Mouse (Mus musculus) liver, embryonic 11.5 days (tissue): ENCODE results near the gene Mef2d. TPM values are rescaled to one million over a fixed set of nuclear protein-coding genes. Genes with fewer than 3 reads are reported as not detected.

Source experiments
- ATAC-seq: fragments of 200-750 bp; cut with Nextera tagmentation; replicated peaks from 2 replicates; pipeline ENCODE4 v1.8.0; 2017; ENCODE audit warnings: moderate number of reproducible peaks, mild to moderate bottlenecking, moderate TSS enrichment, moderate library complexity; ENCODE audit not compliant: low FRiP score
- DNase-seq: peaks from one replicate; pipeline ENCODE4 v3.0.0-alpha.2; 2017; ENCODE audit warnings: low spot score
- H3K27ac ChIP-seq: fragments of 300-500 bp; sonication (generic); 2 replicates; pipeline ENCODE4 v1.5.1; 2014; ENCODE audit warnings: mild to moderate bottlenecking, low read depth, low read length, control low read depth
- H3K27me3 ChIP-seq: fragments of 300-500 bp; sonication (generic); replicated peaks from 2 replicates; pipeline ENCODE4 v1.6.1; 2014; ENCODE audit warnings: low read length, mixed read lengths; ENCODE audit not compliant: control insufficient read depth, insufficient read depth
- H3K36me3 ChIP-seq: fragments of 300-500 bp; sonication (generic); 2 replicates; pipeline ENCODE4 v1.6.1; 2014; ENCODE audit warnings: mild to moderate bottlenecking, low read length, moderate library complexity, mixed read lengths; ENCODE audit not compliant: control insufficient read depth, insufficient read depth
- H3K4me1 ChIP-seq: fragments of 300-500 bp; sonication (generic); replicated peaks from 2 replicates; pipeline ENCODE4 v1.6.1; 2014; ENCODE audit warnings: low read length, mixed read lengths; ENCODE audit not compliant: control insufficient read depth, insufficient read depth
- H3K4me2 ChIP-seq: fragments of 300-500 bp; sonication (generic); 2 replicates; pipeline ENCODE4 v1.6.1; 2014; ENCODE audit warnings: mild to moderate bottlenecking, control low read depth, moderate library complexity
- H3K4me3 ChIP-seq: fragments of 300-500 bp; sonication (generic); 2 replicates; pipeline ENCODE4 v1.5.1; 2014; ENCODE audit warnings: low read depth, low read length, control low read depth
- H3K9ac ChIP-seq: fragments of 300-500 bp; sonication (generic); 2 replicates; pipeline ENCODE4 v1.6.1; 2014; ENCODE audit warnings: low read depth, low read length, control low read depth
- H3K9me3 ChIP-seq: fragments of 300-500 bp; sonication (generic); 2 replicates; pipeline ENCODE4 v1.6.1; 2016; ENCODE audit warnings: low read length, inconsistent platforms, mixed read lengths; ENCODE audit not compliant: control insufficient read depth
- WGBS: fragments of 180-500 bp; shearing (Covaris S2); extraction: QIAGEN DNeasy Blood & Tissue Kit; methylation state at CpG from one replicate; pipeline ENCODE4 v1.1.7; 2014; 5-methylcytosine and 5-hydroxymethylcytosine counted together
- polyA plus RNA-seq: library from polyadenylated mRNA; unstranded; fragments of >200 nt; fragmentation: Nextera tagmentation; extraction: Ambion mirVana; gene quantifications from 2 replicates; pipeline ENCODE4 v1.2.1, GENCODE M21; 2014

Gene Mef2d
- polyA plus RNA-seq, 1 experiment from 2014 or later: 28.0 TPM

DNA sequence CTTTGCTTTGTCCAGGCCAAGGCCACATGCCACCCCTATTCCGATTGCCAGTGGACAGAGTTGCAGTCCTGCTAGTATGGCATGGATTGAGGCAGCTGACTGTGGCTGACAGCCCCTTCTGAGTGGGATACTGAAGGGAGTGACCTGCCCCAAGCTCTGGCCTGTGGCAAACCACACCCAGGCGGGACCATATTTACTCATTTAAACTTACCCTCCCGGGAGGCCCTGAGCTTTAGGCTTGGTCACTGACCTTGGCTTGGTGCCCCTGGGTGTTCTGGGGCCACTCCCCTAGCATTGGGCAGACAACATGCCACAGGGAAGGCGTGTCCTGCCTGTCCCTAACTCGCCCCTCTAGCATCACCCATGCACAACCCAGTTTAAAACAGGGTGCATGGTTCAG, 3.8 kb downstream of the Mef2d start:
- H3K4me1 ChIP-seq: peaks cover 78% of the 10 kb centered on the region
- no peaks in the 10 kb centered on the region for H3K36me3 ChIP-seq
- no peak for ATAC-seq
- H3K4me3 ChIP-seq: peak overlapping the region; percentile 89
- no peaks in the 10 kb centered on the region for H3K9me3 ChIP-seq
- DNase-seq: no peak
- H3K27ac ChIP-seq: peak overlapping the region; percentile 95
- peak overlapping the region; percentile 96 for H3K4me2 ChIP-seq
- peak overlapping the region; percentile 95 for H3K9ac ChIP-seq
- WGBS: 48% methylated on average over 5 of the region's 5 CpGs
- H3K27me3 ChIP-seq: no peaks in the 10 kb centered on the region

DNA sequence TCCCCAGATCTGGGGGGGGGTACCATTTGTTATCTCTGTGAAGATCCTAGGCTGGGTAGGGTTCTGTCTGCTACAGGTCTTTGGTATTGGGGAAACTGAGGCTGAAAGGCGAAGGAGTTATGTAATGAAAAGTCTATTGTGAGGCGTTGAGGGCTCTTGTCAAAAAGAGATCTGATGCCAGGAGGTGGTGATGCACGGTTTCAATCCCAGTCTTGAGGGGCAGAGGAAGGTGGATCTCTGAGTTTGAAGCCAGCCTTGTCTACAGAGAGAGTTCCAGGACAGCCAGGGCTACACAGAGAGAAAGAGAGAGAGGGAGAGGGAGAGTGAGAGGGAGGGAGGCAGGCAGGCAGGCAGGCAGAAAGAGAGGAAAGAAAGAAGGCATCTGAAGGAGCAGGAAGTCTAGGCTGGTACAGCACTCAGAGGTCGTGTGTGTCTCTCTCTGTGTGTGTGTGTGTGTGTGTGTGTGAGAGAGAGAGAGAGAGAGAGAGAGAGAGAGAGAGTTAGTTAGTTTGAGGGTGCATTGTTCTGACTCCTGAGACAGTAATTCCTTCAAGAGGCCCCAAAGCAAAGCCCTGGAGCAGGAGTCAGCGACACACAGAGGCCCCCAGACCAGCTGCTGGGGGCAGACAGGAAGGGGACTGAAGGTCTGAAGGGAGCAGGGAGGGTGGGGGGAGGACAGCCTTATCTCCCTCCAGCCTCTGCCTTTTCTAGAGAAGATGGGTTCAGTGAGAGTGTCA, 4.4 kb downstream of the Mef2d start:
- H3K4me1 ChIP-seq: peaks cover 78% of the 10 kb centered on the region
- 30% methylated on average over 5 of the region's 5 CpGs for WGBS
- peak overlapping the region; percentile 96 for H3K4me2 ChIP-seq
- H3K27me3 ChIP-seq: no peaks in the 10 kb centered on the region
- no peaks in the 10 kb centered on the region for H3K36me3 ChIP-seq
- H3K27ac ChIP-seq: peak overlapping the region; percentile 64
- H3K9ac ChIP-seq: peak overlapping the region; percentile 95
- H3K9me3 ChIP-seq: no peaks in the 10 kb centered on the region
- H3K4me3 ChIP-seq: peak overlapping the region; percentile 89
- no peak for DNase-seq
- no peak for ATAC-seq

DNA sequence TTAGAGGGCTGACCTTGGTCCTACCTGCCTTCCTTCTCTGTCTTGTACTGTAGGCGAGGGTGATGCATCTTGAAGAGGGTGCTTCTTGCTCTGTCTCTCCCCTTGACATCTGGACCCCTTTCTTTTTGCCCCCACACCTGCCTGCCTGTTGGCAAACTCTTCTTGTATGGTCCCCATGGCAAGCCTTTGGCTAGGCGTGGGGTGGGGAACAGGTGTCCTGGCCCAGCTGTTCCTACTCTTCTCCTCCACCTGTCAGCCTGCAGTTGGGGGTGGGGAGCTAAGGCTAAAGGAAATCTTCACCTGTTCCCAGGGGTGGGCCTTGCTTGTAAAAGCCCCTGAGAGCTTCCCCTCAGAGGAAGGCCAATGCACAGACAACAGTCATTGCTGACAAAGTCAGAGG, 5.3 kb downstream of the Mef2d start:
- H3K27me3 ChIP-seq: no peaks in the 10 kb centered on the region
- H3K27ac ChIP-seq: no peak overlapping the region
- no peak for ATAC-seq
- DNase-seq: no peak
- H3K4me1 ChIP-seq: peaks cover 80% of the 10 kb centered on the region
- H3K4me3 ChIP-seq: no peak overlapping the region
- no peaks in the 10 kb centered on the region for H3K36me3 ChIP-seq
- no peaks in the 10 kb centered on the region for H3K9me3 ChIP-seq
- no peak overlapping the region for H3K4me2 ChIP-seq
- no peak overlapping the region for H3K9ac ChIP-seq
- 68% methylated on average over 2 of the region's 2 CpGs for WGBS

DNA sequence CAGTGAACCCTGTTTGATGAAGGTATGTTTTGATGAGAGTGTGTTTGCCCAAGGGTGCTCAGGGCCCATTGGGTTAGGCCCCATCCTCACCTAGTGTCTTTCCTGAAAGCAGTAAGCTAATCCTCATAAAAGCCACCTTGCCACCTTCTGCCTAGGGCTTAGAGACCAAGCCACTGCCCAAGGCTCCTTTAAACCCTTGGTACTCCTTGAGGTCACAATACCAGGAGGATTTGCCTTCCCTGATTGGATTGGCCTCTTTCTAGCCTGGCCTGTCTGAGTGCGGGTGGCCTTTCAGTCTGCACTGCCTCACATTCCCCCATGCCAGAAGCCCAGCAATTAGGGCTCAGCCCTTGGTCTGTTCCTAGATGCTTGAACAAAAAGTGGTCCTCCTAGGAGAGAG, 5.7 kb downstream of the Mef2d start:
- H3K9me3 ChIP-seq: no peaks in the 10 kb centered on the region
- no peak for ATAC-seq
- no peak overlapping the region for H3K9ac ChIP-seq
- no peaks in the 10 kb centered on the region for H3K36me3 ChIP-seq
- DNase-seq: no peak
- no peaks in the 10 kb centered on the region for H3K27me3 ChIP-seq
- 83% methylated on average over 1 of the region's 1 CpGs for WGBS
- no peak overlapping the region for H3K4me2 ChIP-seq
- no peak overlapping the region for H3K27ac ChIP-seq
- no peak overlapping the region for H3K4me3 ChIP-seq
- peaks cover 80% of the 10 kb centered on the region for H3K4me1 ChIP-seq

DNA sequence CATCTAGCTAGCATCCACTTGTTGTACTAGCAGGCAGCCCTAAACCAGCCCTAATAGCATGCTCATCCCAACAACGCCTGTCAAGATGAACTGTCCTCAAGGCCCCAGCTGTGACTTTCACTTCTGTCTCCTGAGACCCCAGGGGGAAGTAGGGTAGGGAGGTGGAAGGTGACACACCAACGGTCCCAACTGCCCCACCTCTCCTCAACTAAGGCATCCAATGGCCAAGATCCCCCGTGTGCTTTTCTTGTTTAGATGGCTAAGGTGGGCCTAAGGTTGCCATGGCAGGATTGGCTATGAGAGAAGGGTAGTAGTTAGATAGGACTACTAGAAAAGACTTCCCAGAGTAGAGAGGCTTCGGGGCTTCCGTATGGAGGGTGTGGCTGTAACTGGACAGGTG, 6.2 kb downstream of the Mef2d start:
- H3K4me2 ChIP-seq: peak overlapping the region; percentile 15; the same call in 1 of the 2 replicates
- no peak overlapping the region for H3K4me3 ChIP-seq
- peak overlapping the region; percentile 66; the same call in 1 of the 2 replicates for H3K27ac ChIP-seq
- WGBS: 70% methylated on average over 5 of the region's 5 CpGs
- H3K9me3 ChIP-seq: no peaks in the 10 kb centered on the region
- no peaks in the 10 kb centered on the region for H3K27me3 ChIP-seq
- H3K36me3 ChIP-seq: no peaks in the 10 kb centered on the region
- H3K9ac ChIP-seq: no peak overlapping the region
- H3K4me1 ChIP-seq: peaks cover 80% of the 10 kb centered on the region
- DNase-seq (no peak), ATAC-seq (no peak)

DNA sequence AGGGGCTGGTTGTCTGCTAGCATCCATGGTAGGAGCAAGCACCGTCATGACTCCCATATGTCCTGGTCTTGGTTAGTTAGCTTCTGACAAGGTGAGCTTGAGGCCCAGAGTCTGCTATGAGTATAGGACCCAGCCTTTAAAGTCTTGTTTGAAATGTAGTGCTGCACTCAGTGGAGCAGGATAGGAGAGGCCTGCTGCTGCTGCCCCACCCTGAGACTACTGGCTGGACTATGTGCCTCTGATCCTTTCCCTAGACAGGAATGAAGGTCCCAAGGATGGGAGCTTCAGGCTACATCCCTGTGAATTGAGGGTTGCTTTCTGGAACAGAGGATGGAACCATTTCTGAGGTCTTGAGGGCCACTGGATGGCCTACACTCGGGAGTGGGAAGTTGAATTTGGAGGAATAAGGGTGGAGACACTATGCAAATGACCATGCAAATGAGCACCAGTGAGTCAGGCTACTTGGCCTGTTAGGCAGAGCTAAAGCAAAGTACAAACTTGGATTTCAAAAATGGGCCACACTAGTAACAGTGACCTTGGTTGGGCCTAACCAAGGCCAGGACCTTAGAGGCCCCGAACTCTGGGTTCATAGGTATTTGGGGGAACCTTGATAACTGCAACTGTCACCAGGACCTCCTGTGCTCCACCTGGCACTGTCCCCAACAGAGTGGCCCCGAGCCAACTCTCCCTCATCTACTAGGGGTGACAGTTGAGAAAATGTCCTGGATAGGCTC, 6.8 kb downstream of the Mef2d start:
- ATAC-seq: no peak
- H3K4me3 ChIP-seq: no peak overlapping the region
- no peak for DNase-seq
- H3K9me3 ChIP-seq: no peaks in the 10 kb centered on the region
- peaks cover 78% of the 10 kb centered on the region for H3K4me1 ChIP-seq
- H3K9ac ChIP-seq: peak overlapping the region; percentile 35
- H3K27me3 ChIP-seq: no peaks in the 10 kb centered on the region
- H3K27ac ChIP-seq: peak overlapping the region; percentile 66
- no peaks in the 10 kb centered on the region for H3K36me3 ChIP-seq
- H3K4me2 ChIP-seq: peak overlapping the region; percentile 48
- WGBS: 46% methylated on average over 4 of the region's 4 CpGs

DNA sequence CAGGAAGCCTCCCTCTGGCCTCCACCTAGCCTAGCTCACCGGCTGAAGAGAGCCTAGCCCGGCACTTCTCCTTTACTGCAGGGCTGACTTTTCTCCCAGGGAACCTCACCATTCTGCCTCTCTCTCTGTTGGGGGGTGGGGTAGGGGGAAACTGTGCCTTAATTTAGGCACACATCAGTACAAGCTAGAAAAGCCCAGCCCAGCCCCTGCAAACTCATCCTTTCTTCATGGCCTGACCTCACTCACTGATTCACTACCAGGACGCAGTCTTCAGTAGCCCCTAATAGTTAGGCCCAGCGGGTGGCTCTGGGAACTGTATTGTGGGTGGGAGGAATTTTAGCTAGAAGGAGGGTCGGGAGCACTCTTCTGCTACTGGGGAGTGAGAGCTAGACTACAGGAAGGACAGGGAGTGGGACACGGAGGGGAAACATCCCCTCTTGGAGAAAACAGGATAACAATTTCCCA, 7.4 kb downstream of the Mef2d start:
- Histone ChIP-seq H3K4me2 (peak overlapping the region; percentile 48), H3K27me3 (no peaks in the 10 kb centered on the region), H3K4me3 (no peak overlapping the region), H3K9me3 (no peaks in the 10 kb centered on the region), H3K9ac (peak overlapping the region; percentile 43), H3K27ac (peak overlapping the region; percentile 45; the same call in 1 of the 2 replicates), H3K4me1 (peaks cover 74% of the 10 kb centered on the region), H3K36me3 (no peaks in the 10 kb centered on the region)
- ATAC-seq: no peak
- no peak for DNase-seq
- 28% methylated on average over 6 of the region's 6 CpGs for WGBS

DNA sequence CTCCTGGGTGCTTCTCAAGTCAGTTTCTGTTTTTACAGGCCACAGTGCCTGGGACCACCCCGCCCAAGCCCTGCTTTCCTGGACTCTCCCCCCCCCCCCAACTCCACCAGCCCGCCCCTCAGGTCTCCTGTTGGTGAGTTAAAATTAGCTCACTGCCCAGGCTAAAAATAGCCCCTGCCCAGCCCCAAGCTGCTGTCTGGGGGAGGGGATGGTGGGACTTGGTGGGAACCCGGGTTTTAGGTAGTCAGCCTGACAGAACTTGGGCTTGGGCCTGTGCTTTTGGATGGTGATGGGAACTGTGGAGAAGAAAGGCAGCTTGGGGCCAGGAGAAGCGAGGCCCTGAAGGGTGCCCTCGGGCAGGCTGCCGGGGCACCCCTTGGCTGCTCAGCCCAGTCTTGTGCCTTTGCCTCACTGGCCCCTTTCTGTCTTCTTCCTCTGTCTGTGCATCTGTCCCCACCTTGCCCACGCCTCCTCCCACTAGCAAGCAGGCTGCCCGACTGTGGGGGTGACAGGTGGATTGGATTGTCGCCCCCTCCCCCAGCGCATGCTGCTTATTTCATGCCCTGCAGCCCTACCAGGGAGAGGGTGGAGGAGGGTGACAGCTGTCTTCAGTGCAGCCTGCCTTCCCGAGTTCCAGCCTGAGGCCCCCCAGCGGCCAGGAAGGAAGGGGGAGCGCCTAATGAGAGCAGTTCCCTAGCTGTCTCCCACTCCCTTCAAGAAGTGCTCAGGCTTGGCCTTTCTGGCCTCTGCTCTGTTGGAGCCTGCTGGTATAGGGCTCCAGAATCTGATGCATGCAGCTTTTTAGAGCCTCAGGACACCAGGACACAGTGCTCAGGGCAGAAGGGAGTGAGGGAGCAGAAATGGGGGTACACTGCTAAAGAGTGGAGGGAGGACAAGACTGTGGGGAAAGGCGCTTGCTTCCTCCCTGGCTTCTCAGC, 8.2 kb downstream of the Mef2d start:
- 30% methylated on average over 14 of the region's 14 CpGs for WGBS
- DNase-seq (no peak), ATAC-seq (no peak)
- Histone ChIP-seq H3K27ac (peak overlapping the region; percentile 52), H3K4me2 (peak overlapping the region; percentile 48), H3K36me3 (no peaks in the 10 kb centered on the region), H3K4me1 (peaks cover 66% of the 10 kb centered on the region), H3K27me3 (no peaks in the 10 kb centered on the region), H3K9me3 (no peaks in the 10 kb centered on the region), H3K9ac (peak overlapping the region; percentile 43; the same call in 1 of the 2 replicates), H3K4me3 (no peak overlapping the region; the same call in 1 of the 2 replicates)
